Mouse (Mus musculus) ES-Bruce4 (cell line): ENCODE data around the gene Jdp2. TPM values are rescaled to one million over a fixed set of nuclear protein-coding genes. Genes with fewer than 3 reads are reported as not detected.

ENCODE experiments used
- H3K27ac ChIP-seq: 2 replicates; pipeline ENCODE4 v1.5.1; 2012; ENCODE audit warnings: low read length, inconsistent platforms; ENCODE audit not compliant: insufficient read depth
- H3K27me3 ChIP-seq: 2 replicates; pipeline ENCODE4 v1.6.1; 2012; ENCODE audit warnings: mild to moderate bottlenecking, low read length, inconsistent platforms; ENCODE audit not compliant: control insufficient read depth, poor library complexity, insufficient read depth, severe bottlenecking
- H3K36me3 ChIP-seq: 2 replicates; pipeline ENCODE4 v1.6.1; 2012; ENCODE audit warnings: inconsistent platforms, mild to moderate bottlenecking, low read length, moderate library complexity; ENCODE audit not compliant: control insufficient read depth, poor library complexity, insufficient read depth, severe bottlenecking
- H3K4me1 ChIP-seq: one replicate; pipeline ENCODE4 v1.8.1; 2011; ENCODE audit warnings: low read length; ENCODE audit not compliant: control insufficient read depth, insufficient read depth
- H3K4me3 ChIP-seq: 2 replicates; pipeline ENCODE4 v1.5.1; 2011; ENCODE audit warnings: low read depth, mild to moderate bottlenecking, low read length
- H3K9ac ChIP-seq: 2 replicates; pipeline ENCODE4 v1.6.1; 2012; ENCODE audit warnings: low read depth, mild to moderate bottlenecking, inconsistent platforms; ENCODE audit not compliant: poor library complexity, severe bottlenecking
- H3K9me3 ChIP-seq: replicated peaks from 2 replicates; pipeline ENCODE4 v1.6.1; 2012; ENCODE audit warnings: mild to moderate bottlenecking, low read length, inconsistent platforms; ENCODE audit not compliant: control insufficient read depth, poor library complexity, insufficient read depth, severe bottlenecking
- CTCF ChIP-seq: IDR thresholded peaks from one replicate; pipeline ENCODE4 v1.8.1; 2011; ENCODE audit warnings: low read depth, low read length
- EP300 ChIP-seq: IDR thresholded peaks from 2 replicates; pipeline ENCODE4 v1.6.1; 2011; ENCODE audit warnings: low read depth, low read length; ENCODE audit not compliant: insufficient read depth
- POLR2A ChIP-seq: IDR thresholded peaks from one replicate; pipeline ENCODE4 v1.8.1; 2011; ENCODE audit warnings: low read length; ENCODE audit not compliant: insufficient read depth
- polyA plus RNA-seq: library from polyadenylated mRNA; stranded (reverse); fragments of >200 nt; gene quantifications from 2 replicates; pipeline ENCODE4 v1.2.4, GENCODE M21; 2011; ENCODE audit warnings: low read depth; ENCODE audit not compliant: missing spikeins, insufficient read depth, insufficient read length

Gene Jdp2
- polyA plus RNA-seq, 1 experiment = 14.0 TPM

GRCm38 (mm10) chr12:85617885-85618284 lies 19.1 kb downstream of the Jdp2 start:
- no peaks in the 10 kb centered on the region for H3K9me3 ChIP-seq
- TF ChIP-seq POLR2A = no peak
- TF ChIP-seq EP300 = no peak
- no peak for TF ChIP-seq CTCF
- H3K4me3 ChIP-seq = no peak overlapping the region
- no peak overlapping the region for H3K9ac ChIP-seq
- no peaks in the 10 kb centered on the region for H3K36me3 ChIP-seq
- H3K27ac ChIP-seq = no peak overlapping the region
- peaks cover 9% of the 10 kb centered on the region for H3K4me1 ChIP-seq
- H3K27me3 ChIP-seq = no peaks in the 10 kb centered on the region

GRCm38 (mm10) chr12:85618430-85618829 lies 19.6 kb downstream of the Jdp2 start:
- peak overlapping the region; percentile 7; the same call in 1 of the 2 replicates for H3K27ac ChIP-seq
- H3K4me1 ChIP-seq = peaks cover 9% of the 10 kb centered on the region
- H3K27me3 ChIP-seq = no peaks in the 10 kb centered on the region
- TF ChIP-seq CTCF (no peak), EP300 (no peak), POLR2A (no peak)
- no peak overlapping the region for H3K4me3 ChIP-seq
- no peak overlapping the region for H3K9ac ChIP-seq
- no peaks in the 10 kb centered on the region for H3K36me3 ChIP-seq
- H3K9me3 ChIP-seq = no peaks in the 10 kb centered on the region

GRCm38 (mm10) chr12:85619283-85619897 lies 20.6 kb downstream of the Jdp2 start:
- no peak overlapping the region for H3K4me3 ChIP-seq
- TF ChIP-seq CTCF (no peak), POLR2A (no peak), EP300 (no peak)
- no peaks in the 10 kb centered on the region for H3K36me3 ChIP-seq
- H3K4me1 ChIP-seq = peaks cover 9% of the 10 kb centered on the region
- no peaks in the 10 kb centered on the region for H3K9me3 ChIP-seq
- no peak overlapping the region for H3K9ac ChIP-seq
- peak overlapping the region; percentile 44; the same call in 1 of the 2 replicates for H3K27ac ChIP-seq
- no peaks in the 10 kb centered on the region for H3K27me3 ChIP-seq

GRCm38 (mm10) chr12:85619898-85620443 lies 21.1 kb downstream of the Jdp2 start:
- TF ChIP-seq CTCF = no peak
- no peak overlapping the region for H3K9ac ChIP-seq
- H3K27me3 ChIP-seq = no peaks in the 10 kb centered on the region
- H3K4me1 ChIP-seq = peaks cover 9% of the 10 kb centered on the region
- peak overlapping the region; percentile 44; the same call in 1 of the 2 replicates for H3K27ac ChIP-seq
- H3K36me3 ChIP-seq = no peaks in the 10 kb centered on the region
- no peak overlapping the region for H3K4me3 ChIP-seq
- no peaks in the 10 kb centered on the region for H3K9me3 ChIP-seq

GRCm38 (mm10) chr12:85621027-85621426 lies 22.2 kb downstream of the Jdp2 start:
- Histone ChIP-seq H3K27ac (peak overlapping the region; percentile 44), H3K9ac (no peak overlapping the region), H3K4me1 (peaks cover 12% of the 10 kb centered on the region), H3K27me3 (no peaks in the 10 kb centered on the region), H3K36me3 (no peaks in the 10 kb centered on the region), H3K9me3 (no peaks in the 10 kb centered on the region), H3K4me3 (no peak overlapping the region)
- no peak for TF ChIP-seq POLR2A
- no peak for TF ChIP-seq CTCF
- peak; percentile 78 for TF ChIP-seq EP300

- H3K36me3 ChIP-seq = no peaks in the 10 kb centered on the region
- no peaks in the 10 kb centered on the region for H3K9me3 ChIP-seq
- peak overlapping the region; percentile 72 for H3K27ac ChIP-seq
- no peak overlapping the region for H3K4me3 ChIP-seq
- peaks cover 12% of the 10 kb centered on the region for H3K4me1 ChIP-seq
- TF ChIP-seq CTCF = no peak
- TF ChIP-seq POLR2A = no peak
- TF ChIP-seq EP300 = no peak
- no peaks in the 10 kb centered on the region for H3K27me3 ChIP-seq
- H3K9ac ChIP-seq = no peak overlapping the region
These were observed 22.8 kb downstream of the Jdp2 start for GRCm38 (mm10) chr12:85621673-85622072.
